Mouse (Mus musculus): Measurements from ENCODE around the gene Vmn2r116.
"Not testable (repeated sequence)": the region's sequence is repeated elsewhere in the genome, so short reads cannot be mapped to it uniquely, and the experiment has no call there.

Vmn2r116 gene

GRCm38 (mm10) chr17:23384304-23384703 is at the start of gene Vmn2r116:
Gene Vmn2r116, plus strand, starts transcription at chr17:23384604.
- not testable (repeated sequence) for DNase-seq (ENCODE audit: low spot score)

- DNase-seq (ENCODE audit: low spot score): not testable (repeated sequence)
Measured at GRCm38 (mm10) chr17:23343441-23343840, 41.0 kb upstream of the Vmn2r116 start, which contains the start of gene Vmn2r115. Gene Vmn2r115, plus strand, starts transcription at chr17:23343741.

GRCm38 (mm10) chr17:23351644-23352043 is 32.8 kb upstream of the Vmn2r116 start:
- DNase-seq (ENCODE audit: low spot score): no peak

- no peak for DNase-seq (ENCODE audit: low spot score)
Measured at GRCm38 (mm10) chr17:23433150-23433679, 48.8 kb downstream of the Vmn2r116 start.
